ENCODE assay signal across 22 mouse cellular contexts in genomic region chr1:47378795-47379194, GRCm38 (mm10).
"Had no signal": no experiment of that assay in that cellular context is flagged by ENCODE, and none has a peak within 500 bp of the region (broad histone marks: within the 10 kb centered on the region; RNA-seq: fewer than 3 reads in every experiment).

No protein-coding gene starts in this region.

- H3K36me3 ChIP-seq: limb, embryonic 12.5 days; liver, embryonic 13.5 days; midbrain, embryonic 12.5 days; midbrain, embryonic 15.5 days; neural tube, embryonic 15.5 days had no signal

- ATAC-seq: intestine, postnatal 0 days; midbrain, embryonic 15.5 days had no signal

- H3K9ac ChIP-seq: limb, embryonic 12.5 days; liver, embryonic 13.5 days; midbrain, embryonic 12.5 days; midbrain, embryonic 15.5 days; neural tube, embryonic 15.5 days had no signal

- H3K27ac ChIP-seq: kidney, postnatal 0 days; left cerebral cortex, adult 2 months; limb, embryonic 12.5 days; liver, embryonic 13.5 days; midbrain, embryonic 12.5 days; midbrain, embryonic 15.5 days; neural tube, embryonic 15.5 days; stomach, postnatal 0 days had no signal

- H3K27me3 ChIP-seq: limb, embryonic 12.5 days; liver, embryonic 13.5 days; midbrain, embryonic 12.5 days; midbrain, embryonic 15.5 days; neural tube, embryonic 15.5 days had no signal

- H3K9me3 ChIP-seq: limb, embryonic 12.5 days; liver, embryonic 13.5 days; midbrain, embryonic 12.5 days; midbrain, embryonic 15.5 days; neural tube, embryonic 15.5 days had no signal

- DNase-seq: kidney, adult 2 months; kidney, postnatal 25 days; layer of hippocampus, postnatal 36 days; liver, embryonic 13.5 days; lung, adult 2 months; lung, postnatal 14 days; lung, postnatal 4 days; right cerebral cortex, adult 18-20 months; right cerebral cortex, postnatal 14 days; right cerebral cortex, postnatal 4 days; thymus, adult 2 months; thymus, postnatal 14 days; thymus, postnatal 4 days had no signal

- H3K4me3 ChIP-seq: left cerebral cortex, adult 2 months; limb, embryonic 12.5 days; liver, embryonic 13.5 days; midbrain, embryonic 12.5 days; midbrain, embryonic 15.5 days; myocyte; neural tube, embryonic 15.5 days had no signal

- H3K4me2 ChIP-seq: limb, embryonic 12.5 days; liver, embryonic 13.5 days; midbrain, embryonic 12.5 days; midbrain, embryonic 15.5 days; neural tube, embryonic 15.5 days had no signal

- H3K4me1 ChIP-seq: liver, embryonic 13.5 days; midbrain, embryonic 12.5 days; midbrain, embryonic 15.5 days; neural tube, embryonic 15.5 days had no signal
